8 mouse cellular contexts compared by ENCODE assay signal in the genomic region with DNA sequence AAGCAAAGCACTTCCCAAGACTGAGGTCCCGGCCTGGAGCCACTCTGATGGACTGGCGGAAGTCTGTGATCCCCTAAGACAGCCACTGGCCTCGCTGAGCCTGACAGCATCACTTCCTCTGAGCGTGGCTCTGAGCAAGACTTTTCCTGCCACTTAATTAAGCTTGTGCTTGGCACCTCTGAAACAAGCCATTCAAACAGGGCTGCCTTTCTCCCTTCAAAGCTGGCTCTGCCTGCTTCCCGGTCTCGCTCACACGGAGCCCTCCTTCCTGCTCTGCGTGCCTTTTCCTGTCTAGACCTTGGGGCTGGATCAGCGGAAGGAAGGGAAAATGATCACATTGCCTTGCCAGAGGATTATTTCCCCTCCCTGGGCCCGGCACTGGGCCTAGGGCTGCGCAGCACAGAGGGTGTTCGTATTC.
DNase-seq lines count a peak whose midpoint lies in the region; ATAC-seq and TF ChIP-seq lines count a peak whose summit lies in the region.

No protein-coding gene starts in this region.

- peak; percentile 11 for DNase-seq in gastrocnemius, postnatal 14 days
- no peak for DNase-seq in gastrocnemius, postnatal 4 days (ENCODE audit: low spot score in 2 of 2)
- DNase-seq in brain, embryonic 14.5 days (ENCODE audit: low read depth): peak; percentile 49
- peak; percentile 32 to 37 for DNase-seq in heart, postnatal 10 days
- peak; percentile 18 for DNase-seq in limb, embryonic 14.5 days (ENCODE audit: low spot score)
- DNase-seq in natural killer cell, adult 2 months (ENCODE audit: low spot score in 2 of 2): no peak
- DNase-seq in thymus, postnatal 10 days (ENCODE audit: low spot score in 2 of 2): no peak
- no peak for DNase-seq in cerebellum, adult 9-10 months

- TF ChIP-seq CTCF in brain, embryonic 14.5 days (IDR thresholded peaks at IDR 0.05; ENCODE audit: borderline replicate concordance, extremely low read depth, insufficient read depth, insufficient read length): no peak

- WGBS in limb, embryonic 14.5 days: 27% methylated on average over 12 of the region's 12 CpGs

- H3K27ac ChIP-seq in limb, embryonic 14.5 days (replicated peaks; ENCODE audit: low read depth, low read length): peak overlapping the region; percentile 56; the same call in 1 of the 2 replicates

- no peaks in the 10 kb centered on the region for H3K27me3 ChIP-seq in limb, embryonic 14.5 days (ENCODE audit: control insufficient read depth, insufficient read depth, low read length)

- intact Hi-C loops in gastrocnemius, postnatal 14 days (cut with DNase I; ENCODE audit: low total_unique reads): no loop called here
- intact Hi-C loops in heart, postnatal 10 days (cut with DNase I): no loop called here

- peaks cover 6% of the 10 kb centered on the region; the same call in 1 of the 2 replicates for H3K4me1 ChIP-seq in limb, embryonic 14.5 days (ENCODE audit: control insufficient read depth, insufficient read depth, low read length)

- no peaks in the 10 kb centered on the region for H3K36me3 ChIP-seq in limb, embryonic 14.5 days (ENCODE audit: control insufficient read depth, insufficient read depth, low read length)

- no peak overlapping the region for H3K4me2 ChIP-seq in limb, embryonic 14.5 days (replicated peaks; ENCODE audit: low read depth, low read length, severe bottlenecking)

- H3K9ac ChIP-seq in limb, embryonic 14.5 days (ENCODE audit: low read depth, low read length, severe bottlenecking): no peak overlapping the region

- ATAC-seq in limb, embryonic 14.5 days (ENCODE audit: low FRiP score, low read depth): peak; percentile 23; the same call in 1 of the 2 replicates

- H3K9me3 ChIP-seq in limb, embryonic 14.5 days (ENCODE audit: control insufficient read depth, low read length): no peaks in the 10 kb centered on the region

- TF ChIP-seq POLR2A in brain, embryonic 14.5 days (IDR thresholded peaks at IDR 0.05; ENCODE audit: borderline replicate concordance, extremely low read depth, insufficient read depth, insufficient read length, poor library complexity, severe bottlenecking): no peak
- TF ChIP-seq POLR2A in limb, embryonic 14.5 days (IDR thresholded peaks at IDR 0.05; ENCODE audit: borderline replicate concordance, extremely low read depth, insufficient read depth, insufficient read length): no peak

- no peak overlapping the region for H3K4me3 ChIP-seq in limb, embryonic 14.5 days (replicated peaks; ENCODE audit: low read length)

Comparison
In these comparisons a context has a peak if more than half of its experiments do, and no peak if none do; other contexts are left out.
1. DNase-seq: peak in gastrocnemius, postnatal 14 days (single experiment), brain, embryonic 14.5 days (single experiment), heart, postnatal 10 days (2 of 2) and limb, embryonic 14.5 days (single experiment); none in gastrocnemius, postnatal 4 days (0 of 2), natural killer cell, adult 2 months (0 of 2), thymus, postnatal 10 days (0 of 2) and cerebellum, adult 9-10 months (single experiment).